Mouse (Mus musculus): Measurements from ENCODE around the gene Mgarp. TPM values are rescaled to one million over a fixed set of nuclear protein-coding genes. Genes with fewer than 3 reads are reported as not detected.
A peak's percentile ranks its signal among the peaks of the same experiment; 100 is the strongest.
"Not testable (repeated sequence)": the region's sequence is repeated elsewhere in the genome, so short reads cannot be mapped to it uniquely, and the experiment has no call there.

Gene Mgarp
- polyA plus RNA-seq, 1 experiment from 2014 or later, result 14.5 TPM

- H3K27ac ChIP-seq (ENCODE audit: poor library complexity, severe bottlenecking), result peak within 1 kb of the TSS; percentile 94
- H3K4me2 ChIP-seq, result peak within 1 kb of the TSS; percentile 85
- peak within 1 kb of the TSS; percentile 99 for H3K9ac ChIP-seq
- peaks cover 21% of the 10 kb centered on the region for H3K4me1 ChIP-seq (replicated peaks)
- ATAC-seq (ENCODE audit: insufficient number of reproducible peaks, low FRiP score), result peak; percentile 90
- H3K4me3 ChIP-seq, result peak within 1 kb of the TSS; percentile 88
- no peaks in the 10 kb centered on the region for H3K27me3 ChIP-seq (replicated peaks)
- H3K36me3 ChIP-seq, result no peaks in the 10 kb centered on the region; the same call in 1 of the 2 replicates
- no peaks in the 10 kb centered on the region for H3K9me3 ChIP-seq (replicated peaks)
- WGBS, result 4% methylated on average over 43 of the region's 43 CpGs
Observed at GRCm38 (mm10) chr3:51415098-51416072, 18.8 kb upstream of the Mgarp start, which contains the start of gene Naa15. Gene Naa15 (plus strand): TSS chr3:51415148.

GRCm38 (mm10) chr3:51413276-51413675 is 16.7 kb upstream of the Mgarp start:
- no peak for ATAC-seq (ENCODE audit: insufficient number of reproducible peaks, low FRiP score)
- Histone ChIP-seq H3K4me2 (no peak overlapping the region), H3K36me3 (no peaks in the 10 kb centered on the region; the same call in 1 of the 2 replicates), H3K4me1 (replicated peaks) (peaks cover 18% of the 10 kb centered on the region), H3K4me3 (no peak overlapping the region), H3K9ac (no peak overlapping the region), H3K27me3 (replicated peaks) (no peaks in the 10 kb centered on the region), H3K9me3 (replicated peaks) (no peaks in the 10 kb centered on the region), H3K27ac (ENCODE audit: poor library complexity, severe bottlenecking) (no peak overlapping the region)
- WGBS, result 85% methylated on average over 1 of the region's 1 CpGs

- WGBS, result 89% methylated on average over 7 of the region's 7 CpGs
- Histone ChIP-seq H3K27ac (ENCODE audit: poor library complexity, severe bottlenecking) (no peak overlapping the region), H3K4me2 (no peak overlapping the region), H3K36me3 (no peaks in the 10 kb centered on the region; the same call in 1 of the 2 replicates), H3K4me1 (replicated peaks) (peaks cover 19% of the 10 kb centered on the region), H3K27me3 (replicated peaks) (no peaks in the 10 kb centered on the region), H3K9me3 (replicated peaks) (no peaks in the 10 kb centered on the region), H3K9ac (no peak overlapping the region), H3K4me3 (no peak overlapping the region)
- no peak for ATAC-seq (ENCODE audit: insufficient number of reproducible peaks, low FRiP score)
Observed at GRCm38 (mm10) chr3:51412457-51412856, 15.9 kb upstream of the Mgarp start.

GRCm38 (mm10) chr3:51408561-51409183 is 12.1 kb upstream of the Mgarp start, which contains the start of gene Ndufc1:
Gene Ndufc1 (minus strand): TSS chr3:51408988.
- H3K4me1 ChIP-seq (replicated peaks), result peaks cover 14% of the 10 kb centered on the region
- H3K9ac ChIP-seq, result peak within 1 kb of the TSS; percentile 89
- peaks cover 29% of the 10 kb centered on the region for H3K36me3 ChIP-seq
- under 1% methylated on average over 40 of the region's 40 CpGs for WGBS
- peak within 1 kb of the TSS; percentile 70 for H3K4me2 ChIP-seq
- H3K9me3 ChIP-seq (replicated peaks), result no peaks in the 10 kb centered on the region
- no peaks in the 10 kb centered on the region for H3K27me3 ChIP-seq (replicated peaks)
- H3K4me3 ChIP-seq, result peak within 1 kb of the TSS; percentile 73
- peak within 1 kb of the TSS; percentile 96 for H3K27ac ChIP-seq (ENCODE audit: poor library complexity, severe bottlenecking)
- ATAC-seq (ENCODE audit: insufficient number of reproducible peaks, low FRiP score), result peak; percentile 90

- Histone ChIP-seq H3K4me3 (peak overlapping the region; percentile 73), H3K27me3 (replicated peaks) (no peaks in the 10 kb centered on the region), H3K9me3 (replicated peaks) (no peaks in the 10 kb centered on the region), H3K4me1 (replicated peaks) (peaks cover 14% of the 10 kb centered on the region), H3K36me3 (peaks cover 35% of the 10 kb centered on the region), H3K4me2 (peak overlapping the region; percentile 70), H3K27ac (ENCODE audit: poor library complexity, severe bottlenecking) (peak overlapping the region; percentile 96), H3K9ac (peak overlapping the region; percentile 89)
- 18% methylated on average over 20 of the region's 20 CpGs for WGBS
- no peak; the same call in 1 of the 2 replicates for ATAC-seq (ENCODE audit: insufficient number of reproducible peaks, low FRiP score)
Observed at GRCm38 (mm10) chr3:51407870-51408560, 11.5 kb upstream of the Mgarp start.

GRCm38 (mm10) chr3:51402628-51403027 is 6.1 kb upstream of the Mgarp start:
- no peak overlapping the region for H3K9ac ChIP-seq

GRCm38 (mm10) chr3:51402054-51402453 is 5.5 kb upstream of the Mgarp start:
- H3K4me2 ChIP-seq; H3K27me3 ChIP-seq (replicated peaks); H3K9ac ChIP-seq; ATAC-seq (ENCODE audit: insufficient number of reproducible peaks, low FRiP score); H3K27ac ChIP-seq (ENCODE audit: poor library complexity, severe bottlenecking); H3K4me3 ChIP-seq; H3K9me3 ChIP-seq (replicated peaks): not testable (repeated sequence)
- 69% methylated on average over 4 of the region's 4 CpGs for WGBS
- Histone ChIP-seq H3K4me1 (replicated peaks) (peaks cover 23% of the 10 kb centered on the region), H3K36me3 (peaks cover 40% of the 10 kb centered on the region)

More at GRCm38 (mm10) chr3:51402628-51403027, 6.1 kb upstream of the Mgarp start:
- H3K4me2 ChIP-seq, result no peak overlapping the region
- peaks cover 24% of the 10 kb centered on the region for H3K4me1 ChIP-seq (replicated peaks)
- no peak overlapping the region for H3K27ac ChIP-seq (ENCODE audit: poor library complexity, severe bottlenecking)
- H3K27me3 ChIP-seq (replicated peaks), result 0 out of 2 replicates have a peak, but pooled peaks cover 2% of the 10 kb centered on the region
- ATAC-seq (ENCODE audit: insufficient number of reproducible peaks, low FRiP score), result no peak
- peaks cover 41% of the 10 kb centered on the region for H3K36me3 ChIP-seq
- H3K9me3 ChIP-seq (replicated peaks), result no peaks in the 10 kb centered on the region
- WGBS, result 90% methylated on average over 12 of the region's 12 CpGs
- no peak overlapping the region for H3K4me3 ChIP-seq

- no peak for ATAC-seq (ENCODE audit: insufficient number of reproducible peaks, low FRiP score)
- WGBS, result 74% methylated on average over 10 of the region's 10 CpGs
Observed at GRCm38 (mm10) chr3:51400682-51401081, 4.1 kb upstream of the Mgarp start.

GRCm38 (mm10) chr3:51399531-51399930 is 3.0 kb upstream of the Mgarp start:
- H3K4me3 ChIP-seq, result no peak overlapping the region
- peaks cover 18% of the 10 kb centered on the region for H3K4me1 ChIP-seq (replicated peaks)
- H3K9ac ChIP-seq, result no peak overlapping the region
- H3K36me3 ChIP-seq, result peaks cover 21% of the 10 kb centered on the region
- no peak overlapping the region for H3K4me2 ChIP-seq
- ATAC-seq (ENCODE audit: insufficient number of reproducible peaks, low FRiP score), result no peak
- 52% methylated on average over 4 of the region's 4 CpGs for WGBS
- no peak overlapping the region for H3K27ac ChIP-seq (ENCODE audit: poor library complexity, severe bottlenecking)
- H3K9me3 ChIP-seq (replicated peaks), result no peaks in the 10 kb centered on the region
- 0 out of 2 replicates have a peak, but pooled peaks cover 14% of the 10 kb centered on the region for H3K27me3 ChIP-seq (replicated peaks)

More at GRCm38 (mm10) chr3:51400682-51401081, 4.1 kb upstream of the Mgarp start:
- Histone ChIP-seq H3K36me3 (peaks cover 28% of the 10 kb centered on the region), H3K4me3 (no peak overlapping the region), H3K9ac (no peak overlapping the region), H3K4me2 (no peak overlapping the region), H3K9me3 (replicated peaks) (no peaks in the 10 kb centered on the region), H3K27ac (ENCODE audit: poor library complexity, severe bottlenecking) (no peak overlapping the region), H3K27me3 (replicated peaks) (0 out of 2 replicates have a peak, but pooled peaks cover 6% of the 10 kb centered on the region), H3K4me1 (replicated peaks) (peaks cover 18% of the 10 kb centered on the region)

GRCm38 (mm10) chr3:51398667-51399066 is 2.1 kb upstream of the Mgarp start:
- ATAC-seq (ENCODE audit: insufficient number of reproducible peaks, low FRiP score), result no peak

More at GRCm38 (mm10) chr3:51398667-51399066, 2.1 kb upstream of the Mgarp start:
- Histone ChIP-seq H3K4me1 (replicated peaks) (peaks cover 18% of the 10 kb centered on the region), H3K9ac (no peak overlapping the region), H3K4me3 (no peak overlapping the region), H3K4me2 (peak overlapping the region; percentile 3; the same call in 1 of the 2 replicates), H3K27me3 (replicated peaks) (0 out of 2 replicates have a peak, but pooled peaks cover 14% of the 10 kb centered on the region), H3K36me3 (peaks cover 12% of the 10 kb centered on the region), H3K9me3 (replicated peaks) (no peaks in the 10 kb centered on the region), H3K27ac (ENCODE audit: poor library complexity, severe bottlenecking) (no peak overlapping the region)
- WGBS, result 26% methylated on average over 3 of the region's 3 CpGs
